Comparison of ENCODE assay signal across 9 mouse cellular contexts in the genomic region with DNA sequence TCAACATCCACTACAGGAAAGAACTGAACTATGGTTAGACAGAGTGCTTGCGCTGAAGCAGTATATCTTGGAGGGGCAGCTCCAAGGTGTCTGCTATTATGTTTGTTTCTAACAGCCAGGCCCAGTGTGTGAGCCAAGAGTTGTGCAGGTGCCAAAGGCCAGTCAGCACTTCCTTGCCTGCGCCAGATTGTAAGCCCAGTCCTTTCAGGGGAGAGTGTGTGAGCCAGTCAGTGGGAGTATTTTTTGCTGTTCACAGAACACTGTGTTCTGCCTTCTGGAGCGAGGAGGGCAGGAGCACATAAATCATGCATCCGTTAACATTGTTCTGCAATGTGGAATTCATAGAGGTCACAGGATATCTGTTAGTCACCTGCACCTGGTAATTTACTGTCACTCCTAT.
DNase-seq lines count a peak whose midpoint lies in the region; ATAC-seq lines count a peak whose summit lies in the region.
"Had no signal": no experiment of that assay in that cellular context is flagged by ENCODE, and none has a peak within 500 bp of the region (broad histone marks: within the 10 kb centered on the region; RNA-seq: fewer than 3 reads in every experiment).

No protein-coding gene starts in this region.

- no peaks in the 10 kb centered on the region for H3K36me3 ChIP-seq in stomach, embryonic 15.5 days
- no peaks in the 10 kb centered on the region for H3K36me3 ChIP-seq in liver, embryonic 12.5 days

- H3K4me1 ChIP-seq in stomach, embryonic 15.5 days: no peaks in the 10 kb centered on the region
- no peaks in the 10 kb centered on the region for H3K4me1 ChIP-seq in liver, embryonic 12.5 days

- H3K9me3 ChIP-seq in stomach, embryonic 15.5 days: no peaks in the 10 kb centered on the region
- H3K9me3 ChIP-seq in liver, embryonic 12.5 days (replicated peaks): no peaks in the 10 kb centered on the region

- 51% methylated on average over 4 of the region's 4 CpGs for WGBS in stomach, embryonic 15.5 days
- WGBS in liver, embryonic 12.5 days (ENCODE audit: insufficient replicate concordance): 65% methylated on average over 4 of the region's 4 CpGs

- ATAC-seq in stomach, embryonic 15.5 days (ENCODE audit: insufficient read depth, low FRiP score, low read depth): peak; percentile 31; the same call in 1 of the 2 replicates
- ATAC-seq in liver, embryonic 12.5 days: no peak
- ATAC-seq in erythroid progenitor cell, adult 5-6 weeks (replicated peaks; ENCODE audit: low FRiP score, poor library complexity, severe bottlenecking): no peak
- ATAC-seq: Patski had no signal

- peak; percentile 14 for DNase-seq in retina, postnatal 1 day
- no peak for DNase-seq in retina, embryonic 14.5 days (ENCODE audit: low spot score)
- peak; percentile 48 to 57 for DNase-seq in frontal cortex, adult 2 months (ENCODE audit: extremely low spot score in 1 of 2, low spot score in 1 of 2)
- peak; percentile 39 for DNase-seq in kidney, adult 11 months
- DNase-seq in left cerebral cortex, postnatal 14 days (ENCODE audit: low spot score in 2 of 2): peak; percentile 36 to 69

- no peak overlapping the region for H3K9ac ChIP-seq in stomach, embryonic 15.5 days
- H3K9ac ChIP-seq in liver, embryonic 12.5 days: no peak overlapping the region

- no peaks in the 10 kb centered on the region for H3K27me3 ChIP-seq in stomach, embryonic 15.5 days (replicated peaks)
- no peaks in the 10 kb centered on the region for H3K27me3 ChIP-seq in liver, embryonic 12.5 days (replicated peaks)
- H3K27me3 ChIP-seq: Patski had no signal

- H3K27ac ChIP-seq in stomach, embryonic 15.5 days: no peak overlapping the region
- H3K27ac ChIP-seq in liver, embryonic 12.5 days: no peak overlapping the region

- intact Hi-C loops in left cerebral cortex, postnatal 14 days (cut with DNase I): loop anchor here (10.0 kb wide), 1 partner anchor 210 kb away; no protein-coding TSS in a partner anchor

- no peak overlapping the region for H3K4me2 ChIP-seq in stomach, embryonic 15.5 days
- H3K4me2 ChIP-seq in liver, embryonic 12.5 days: no peak overlapping the region

- no peak overlapping the region for H3K4me3 ChIP-seq in stomach, embryonic 15.5 days (replicated peaks)
- no peak overlapping the region for H3K4me3 ChIP-seq in liver, embryonic 12.5 days
